Mouse (Mus musculus) embryonic fibroblast, embryonic 13.5 days (primary cell): ENCODE measurements around the gene Rrp1b. TPM values are rescaled to one million over a fixed set of nuclear protein-coding genes. Genes with fewer than 3 reads are reported as not detected.
"Not testable (repeated sequence)": the region's sequence is repeated elsewhere in the genome, so short reads cannot be mapped to it uniquely, and the experiment has no call there.

Source experiments
- H3K27ac ChIP-seq: 2 replicates; pipeline ENCODE4 v1.5.1; 2012; ENCODE audit warnings: low read length, control low read depth, inconsistent platforms; ENCODE audit not compliant: insufficient read depth
- H3K4me1 ChIP-seq: 2 replicates; pipeline ENCODE4 v1.6.1; 2011; ENCODE audit warnings: low read length; ENCODE audit not compliant: control insufficient read depth, insufficient read depth
- H3K4me3 ChIP-seq: 2 replicates; pipeline ENCODE4 v1.5.1; 2011; ENCODE audit warnings: mild to moderate bottlenecking, control low read depth, low read length; ENCODE audit not compliant: insufficient read depth
- CTCF ChIP-seq: IDR thresholded peaks from 2 replicates; pipeline ENCODE4 v1.5.1; 2011; ENCODE audit warnings: mild to moderate bottlenecking, control low read depth, low read length, moderate library complexity, borderline replicate concordance; ENCODE audit not compliant: insufficient read depth
- POLR2A ChIP-seq: IDR thresholded peaks from 2 replicates; pipeline ENCODE4 v1.6.1; 2011; ENCODE audit warnings: low read depth, mild to moderate bottlenecking, control low read depth, low read length, moderate library complexity
- polyA plus RNA-seq: library from polyadenylated mRNA; stranded (reverse); fragments of >200 nt; gene quantifications from 2 replicates; pipeline ENCODE4 v1.2.4, GENCODE M21; 2011; ENCODE audit warnings: low read depth; ENCODE audit not compliant: missing spikeins, insufficient read length

Rrp1b gene
- polyA plus RNA-seq, 1 experiment = 38.6 TPM

DNA sequence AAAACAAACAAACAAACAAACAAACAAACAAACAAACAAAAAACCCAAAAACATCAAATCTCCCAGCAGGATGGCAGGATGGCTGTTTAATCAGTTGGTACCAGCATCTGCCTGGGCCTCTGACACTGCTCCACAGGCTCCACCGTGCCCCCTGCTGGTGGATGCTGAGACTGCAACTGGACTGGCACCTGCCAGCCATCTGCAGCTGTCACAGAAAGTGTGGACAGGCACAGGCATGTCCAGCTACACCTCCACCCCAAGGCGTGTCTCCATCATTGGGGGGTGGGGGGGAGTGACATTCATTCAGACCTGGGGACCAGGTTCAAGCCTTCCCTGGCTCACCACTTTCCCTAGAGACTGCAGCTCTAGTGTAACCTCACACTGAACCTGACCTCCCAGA lies 37.5 kb downstream of the Rrp1b start:
- H3K4me3 ChIP-seq = no peak overlapping the region
- H3K4me1 ChIP-seq = no peaks in the 10 kb centered on the region
- peak; percentile 92 for TF ChIP-seq CTCF
- no peak for TF ChIP-seq POLR2A
- no peak overlapping the region for H3K27ac ChIP-seq

DNA sequence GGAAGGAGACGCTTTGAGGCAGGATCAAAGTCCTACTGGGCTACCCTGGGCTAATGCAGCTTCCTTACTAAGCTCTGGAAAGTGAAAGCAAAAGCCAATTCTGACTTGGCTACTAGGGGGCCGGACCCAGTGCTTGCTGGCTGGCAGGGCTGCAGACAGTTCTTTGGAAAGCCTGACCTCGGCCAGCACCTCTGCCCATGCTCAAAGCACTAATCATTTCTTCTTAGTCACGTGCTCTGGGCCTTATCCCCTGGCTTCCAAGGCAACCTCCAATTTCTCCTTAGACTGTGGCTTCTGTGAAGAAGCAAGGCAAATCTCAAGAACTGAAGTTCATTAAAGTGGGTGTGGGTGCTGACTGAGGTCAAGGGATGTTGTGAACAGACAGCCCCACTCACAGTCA lies 38.8 kb downstream of the Rrp1b start:
- TF ChIP-seq CTCF (no peak), POLR2A (no peak)
- Histone ChIP-seq H3K4me1 (no peaks in the 10 kb centered on the region), H3K27ac (no peak overlapping the region), H3K4me3 (no peak overlapping the region)

DNA sequence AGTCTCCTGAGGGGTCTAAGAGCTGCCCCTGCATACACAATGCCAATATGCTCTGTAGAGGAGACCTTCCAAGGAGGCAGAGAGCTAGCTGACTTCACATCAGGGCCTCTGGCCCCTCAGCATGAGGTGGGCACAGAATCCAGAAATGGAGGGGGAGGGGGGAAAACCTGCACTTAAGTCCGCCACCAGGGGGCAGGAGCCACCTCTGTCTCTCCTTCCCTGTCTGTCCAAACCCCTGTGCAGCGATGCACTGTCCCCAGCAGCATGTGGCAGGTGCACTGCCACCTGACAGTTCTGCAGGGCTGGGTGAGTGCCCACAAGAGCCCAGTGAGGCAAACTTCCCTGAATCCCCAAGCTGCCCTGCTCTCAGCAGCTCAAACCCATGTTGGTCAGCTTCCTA lies 39.3 kb downstream of the Rrp1b start:
- Histone ChIP-seq H3K4me3 (no peak overlapping the region), H3K4me1 (no peaks in the 10 kb centered on the region), H3K27ac (no peak overlapping the region)
- TF ChIP-seq CTCF (peak; percentile 74), POLR2A (no peak)

DNA sequence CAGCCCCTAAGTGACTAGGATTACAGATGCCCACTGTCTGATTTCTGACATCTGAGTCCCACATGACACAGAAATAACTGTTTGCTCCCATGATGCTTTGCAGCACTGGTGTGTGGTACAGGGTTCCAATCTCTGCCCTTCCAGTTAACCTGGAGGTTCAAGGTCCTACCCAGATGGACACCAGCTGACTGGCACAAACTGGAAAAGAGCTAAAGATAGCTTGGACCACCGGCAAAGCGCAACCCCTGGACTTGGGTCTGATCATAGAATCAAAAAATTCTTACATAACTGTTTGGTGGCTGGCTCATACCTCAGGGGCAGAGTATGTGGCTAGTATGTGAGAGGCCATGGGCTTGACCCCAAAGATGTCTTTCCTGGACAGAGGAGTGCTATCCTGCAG lies 47.5 kb downstream of the Rrp1b start:
- no peaks in the 10 kb centered on the region for H3K4me1 ChIP-seq
- no peak overlapping the region for H3K4me3 ChIP-seq
- TF ChIP-seq POLR2A (no peak), CTCF (no peak)
- no peak overlapping the region for H3K27ac ChIP-seq

DNA sequence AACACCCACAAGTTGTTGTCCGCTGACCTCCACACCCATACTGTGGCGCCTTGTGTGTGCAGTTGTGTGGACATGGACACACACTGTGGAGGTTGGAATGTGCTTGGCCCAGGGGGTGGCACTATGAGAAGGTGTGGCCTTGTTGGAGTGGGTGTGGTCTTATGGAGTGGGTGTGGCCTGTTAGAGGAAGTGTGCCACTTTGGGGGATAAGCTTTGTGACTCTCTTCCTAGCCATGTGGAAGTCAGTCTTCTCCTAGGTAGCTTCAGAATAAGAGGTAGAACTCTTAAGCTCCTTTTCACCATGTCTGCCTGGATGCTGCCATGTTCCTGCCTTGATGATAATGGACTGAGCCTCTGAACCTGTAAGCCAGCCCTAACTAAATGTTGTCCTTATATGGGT lies 51.2 kb downstream of the Rrp1b start:
- Histone ChIP-seq H3K27ac (no peak overlapping the region), H3K4me3 (no peak overlapping the region), H3K4me1 (peaks cover 2% of the 10 kb centered on the region)
- TF ChIP-seq POLR2A (no peak), CTCF (no peak)

DNA sequence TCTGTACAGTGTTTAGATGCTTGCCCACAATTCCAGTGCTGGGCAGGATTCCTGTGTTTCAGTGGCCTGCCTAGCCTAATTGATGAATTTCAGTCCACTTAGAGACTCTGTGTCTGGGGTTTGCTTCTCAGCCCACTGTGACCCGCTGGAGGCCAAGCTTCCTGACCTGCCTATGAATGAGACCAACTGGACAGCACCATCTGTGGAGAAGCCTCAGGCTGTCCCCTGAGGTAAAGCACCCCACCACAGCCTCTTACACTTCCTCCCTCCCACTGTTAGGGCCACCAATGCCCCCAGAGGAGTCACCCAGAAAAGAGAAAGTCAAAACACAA lies 55.1 kb downstream of the Rrp1b start:
- Histone ChIP-seq H3K4me1 (peaks cover 5% of the 10 kb centered on the region), H3K27ac (peak overlapping the region; percentile 82), H3K4me3 (no peak overlapping the region)
- TF ChIP-seq CTCF (no peak), POLR2A (no peak; the same call in 1 of the 2 replicates)

DNA sequence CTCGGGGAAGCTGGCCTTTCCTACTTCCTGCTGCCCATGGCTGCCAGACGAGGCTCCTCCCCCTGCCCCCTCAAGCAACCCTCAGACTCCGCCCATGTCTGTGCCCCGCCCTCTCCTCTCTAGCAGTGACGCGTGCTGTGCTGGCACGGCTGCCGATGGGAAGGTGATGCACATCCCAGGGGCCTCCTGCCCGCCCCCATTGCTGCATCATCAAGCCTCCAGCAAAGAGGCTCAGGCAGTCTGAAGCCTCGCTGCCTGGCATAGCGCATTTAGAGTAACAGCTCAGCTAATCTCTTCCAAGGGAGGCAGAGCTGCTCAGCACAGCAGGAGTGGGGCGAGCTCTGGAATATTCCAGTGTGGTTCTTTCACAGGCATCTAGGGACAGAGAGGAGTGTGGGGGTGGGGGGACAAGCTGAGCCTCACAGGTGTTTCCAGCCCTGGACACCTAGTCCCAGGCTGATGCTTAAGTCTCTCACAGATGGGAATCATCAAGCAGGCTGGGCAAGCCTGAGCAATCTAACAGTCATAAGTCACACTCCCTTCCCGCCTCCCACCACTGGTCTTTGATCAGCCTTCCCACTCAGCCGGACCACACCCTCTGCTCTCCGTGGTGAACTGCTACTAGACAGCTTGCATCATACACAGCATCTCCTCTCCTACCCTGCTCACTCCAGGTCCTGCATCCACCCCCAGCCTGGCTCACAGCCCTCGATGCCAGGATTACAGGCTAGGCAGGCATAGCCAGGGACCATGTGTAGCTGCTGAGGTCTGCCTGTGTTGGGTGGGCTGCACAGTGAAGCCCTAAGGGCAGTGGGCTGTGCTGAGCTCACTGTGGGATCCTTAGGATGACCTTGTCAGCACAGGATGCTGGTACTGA lies 55.7 kb downstream of the Rrp1b start:
- not testable (repeated sequence) for H3K4me3 ChIP-seq, H3K4me1 ChIP-seq
- TF ChIP-seq POLR2A = peak; percentile 34; the same call in 1 of the 2 replicates
- peak overlapping the region; percentile 82 for H3K27ac ChIP-seq

DNA sequence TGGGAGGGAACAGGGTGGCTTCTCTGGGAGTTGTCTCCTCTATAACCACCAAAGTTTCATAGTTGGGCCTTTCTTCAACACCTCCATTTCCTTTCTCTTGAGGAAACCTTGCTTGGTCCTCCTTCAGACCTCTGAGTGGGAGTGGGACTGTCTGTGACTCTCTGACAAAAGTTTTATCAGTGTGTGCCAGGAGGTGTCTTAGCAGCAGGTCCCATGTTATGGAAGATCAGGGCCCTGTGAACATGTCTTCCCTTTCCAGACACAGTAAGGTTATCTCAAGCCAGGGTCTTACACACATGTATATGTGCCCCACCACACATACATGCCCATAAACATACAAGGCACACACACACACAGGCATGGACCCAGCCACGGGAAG lies 56.3 kb downstream of the Rrp1b start:
- TF ChIP-seq CTCF (no peak), POLR2A (no peak)
- Histone ChIP-seq H3K4me3 (no peak overlapping the region), H3K27ac (peak overlapping the region; percentile 75), H3K4me1 (peaks cover 5% of the 10 kb centered on the region)

DNA sequence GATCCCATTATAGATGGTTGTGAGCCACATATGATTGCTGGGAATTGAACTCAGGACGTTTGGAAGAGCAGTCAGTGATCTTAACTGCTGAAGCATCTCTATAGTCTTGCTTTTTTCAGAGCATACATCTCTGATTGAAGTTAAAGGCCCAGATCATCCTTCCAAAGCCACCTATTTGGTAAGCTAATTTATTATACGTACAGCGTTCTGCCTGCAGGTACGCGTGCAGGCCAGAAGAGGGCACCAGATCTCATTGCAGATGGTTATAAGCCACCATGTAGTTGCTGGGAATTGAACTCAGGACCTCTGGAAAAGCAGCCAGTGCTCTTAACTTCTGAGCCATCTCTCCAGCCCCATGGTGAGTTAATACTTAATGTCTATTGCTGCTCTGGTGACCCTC lies 57.0 kb downstream of the Rrp1b start:
- Histone ChIP-seq H3K4me1 (peaks cover 5% of the 10 kb centered on the region), H3K4me3 (no peak overlapping the region), H3K27ac (no peak overlapping the region)
- TF ChIP-seq CTCF (peak; percentile 16; the same call in 1 of the 2 replicates), POLR2A (no peak)

DNA sequence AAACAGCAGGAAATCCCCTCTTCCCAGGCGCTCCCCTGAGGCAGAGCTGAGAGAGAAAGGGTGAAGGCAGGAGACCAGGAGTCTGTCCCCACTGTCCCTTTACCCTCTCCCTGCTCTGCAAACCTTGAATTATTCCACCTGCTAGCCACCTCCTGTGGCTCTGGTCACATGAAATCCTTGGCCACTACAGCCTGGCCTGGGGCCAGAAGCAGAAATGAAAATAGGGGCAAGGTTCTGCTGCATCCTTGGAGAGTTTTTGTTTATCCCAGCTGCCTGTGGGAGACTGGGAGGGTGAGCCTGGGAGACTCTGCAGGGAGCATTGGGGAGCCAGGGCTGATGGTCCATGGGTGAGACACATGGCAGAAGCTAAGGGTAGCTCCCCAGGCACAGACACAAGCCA lies 61.8 kb downstream of the Rrp1b start:
- no peak overlapping the region for H3K27ac ChIP-seq
- no peak overlapping the region for H3K4me3 ChIP-seq
- no peaks in the 10 kb centered on the region for H3K4me1 ChIP-seq
- TF ChIP-seq CTCF (no peak), POLR2A (no peak)

DNA sequence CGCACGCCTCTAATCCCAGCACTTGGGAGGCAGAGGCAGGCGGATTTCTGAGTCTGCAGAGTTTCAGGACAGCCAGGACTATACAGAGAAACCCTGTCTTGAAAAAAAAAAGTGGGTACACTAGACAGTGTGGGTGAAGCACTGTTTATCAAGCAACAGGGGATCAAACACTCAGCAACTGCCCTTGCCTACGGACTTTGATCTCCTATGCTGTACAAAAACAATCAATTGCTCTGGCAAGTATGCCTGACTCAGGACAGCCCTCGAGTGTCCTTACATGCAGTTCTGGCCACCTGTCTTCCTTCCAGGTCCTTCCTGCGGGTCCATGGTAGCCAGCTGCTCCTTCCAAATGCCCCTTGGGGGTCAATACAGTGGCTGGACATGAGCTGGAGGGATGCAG lies 63.0 kb downstream of the Rrp1b start:
- H3K4me3 ChIP-seq, H3K4me1 ChIP-seq, H3K27ac ChIP-seq: not testable (repeated sequence)
